Mouse (Mus musculus): ENCODE measurements around the gene Sspo. TPM values are rescaled to one million over a fixed set of nuclear protein-coding genes. Genes with fewer than 3 reads are reported as not detected.
A peak's percentile ranks its signal among the peaks of the same experiment; 100 is the strongest.

Sspo gene
- total RNA-seq, 2 experiments from 2014 or later, result 0.16 to 1.1 TPM

- no peak for DNase-seq (ENCODE audit: low spot score in 2 of 2)
These were observed 12.9 kb upstream of the Sspo start for GRCm38 (mm10) chr6:48435111-48435510.

- DNase-seq (ENCODE audit: low spot score in 2 of 2), result no peak
These were observed 12.2 kb upstream of the Sspo start for GRCm38 (mm10) chr6:48435706-48436349.

- no peak for DNase-seq (ENCODE audit: low spot score in 2 of 2)
These were observed 10.2 kb upstream of the Sspo start for GRCm38 (mm10) chr6:48437679-48438376.

GRCm38 (mm10) chr6:48438475-48439125 lies 9.4 kb upstream of the Sspo start:
- no peak for DNase-seq (ENCODE audit: low spot score in 2 of 2)

GRCm38 (mm10) chr6:48439654-48440053 lies 8.4 kb upstream of the Sspo start:
- no peak for DNase-seq (ENCODE audit: low spot score in 2 of 2)

GRCm38 (mm10) chr6:48440306-48441014 lies 7.6 kb upstream of the Sspo start:
- no peak for DNase-seq (ENCODE audit: low spot score in 2 of 2)

GRCm38 (mm10) chr6:48443592-48444309 lies 4.3 kb upstream of the Sspo start:
- DNase-seq (ENCODE audit: low spot score in 2 of 2), result peak; percentile 76 to 77

- DNase-seq (ENCODE audit: low spot score in 2 of 2), result peak; percentile 48 to 52
These were observed 3.5 kb upstream of the Sspo start for GRCm38 (mm10) chr6:48444310-48445180.

GRCm38 (mm10) chr6:48445181-48446101 lies 2.6 kb upstream of the Sspo start, which contains the start of gene Zfp467:
Zfp467 (minus strand) TSS chr6:48445825.
- peak; percentile 20 to 38 for DNase-seq (ENCODE audit: low spot score in 2 of 2)

- DNase-seq (ENCODE audit: low spot score in 2 of 2), result no peak
These were observed 1.8 kb upstream of the Sspo start for GRCm38 (mm10) chr6:48446256-48446655.

GRCm38 (mm10) chr6:48446896-48447295 lies 1.1 kb upstream of the Sspo start:
- DNase-seq (ENCODE audit: low spot score in 2 of 2), result no peak

- no peak for DNase-seq (ENCODE audit: low spot score in 2 of 2)
These were observed 498 bp downstream of the Sspo start for GRCm38 (mm10) chr6:48448527-48448926.

GRCm38 (mm10) chr6:48452151-48452550 lies 4.1 kb downstream of the Sspo start:
- DNase-seq (ENCODE audit: low spot score in 2 of 2), result no peak

GRCm38 (mm10) chr6:48452771-48453170 lies 4.7 kb downstream of the Sspo start:
- no peak for DNase-seq (ENCODE audit: low spot score in 2 of 2)

GRCm38 (mm10) chr6:48464966-48465679 lies 17.1 kb downstream of the Sspo start:
- DNase-seq (ENCODE audit: low spot score in 2 of 2), result peak; percentile 30 to 48

- no peak for DNase-seq (ENCODE audit: low spot score in 2 of 2)
These were observed 18.7 kb downstream of the Sspo start for GRCm38 (mm10) chr6:48466715-48467114.

GRCm38 (mm10) chr6:48467490-48467889 lies 19.5 kb downstream of the Sspo start:
- no peak for DNase-seq (ENCODE audit: low spot score in 2 of 2)

GRCm38 (mm10) chr6:48470739-48471138 lies 22.7 kb downstream of the Sspo start:
- DNase-seq (ENCODE audit: low spot score in 2 of 2), result no peak
